Mouse (Mus musculus) spleen, adult 2 months (tissue): ENCODE results near the gene Sh3rf1. TPM values are rescaled to one million over a fixed set of nuclear protein-coding genes. Genes with fewer than 3 reads are reported as not detected.

ENCODE experiments used
- DNase-seq, 2 experiments: peaks; one replicate each; pipeline versions ENCODE4 v3.0.0 to v3.0.0-alpha.2; 2012 to 2021; ENCODE audit warnings: low spot score in 2 of 2, low read depth in 1 of 2
- H3K27ac ChIP-seq: fragments of 200-500 bp; 2 replicates; pipeline ENCODE4 v1.5.1; 2012; ENCODE audit warnings: low read length, inconsistent platforms; ENCODE audit not compliant: insufficient read depth
- H3K27me3 ChIP-seq: fragments of 200-500 bp; 2 replicates; pipeline ENCODE4 v1.6.1; 2012; ENCODE audit warnings: mild to moderate bottlenecking, moderate library complexity, low read length, inconsistent platforms; ENCODE audit not compliant: control insufficient read depth, insufficient read depth
- H3K36me3 ChIP-seq: fragments of 200-500 bp; 2 replicates; pipeline ENCODE4 v1.6.1; 2012; ENCODE audit warnings: mild to moderate bottlenecking, low read length, inconsistent platforms; ENCODE audit not compliant: control insufficient read depth, insufficient read depth
- H3K4me1 ChIP-seq: fragments of 200-500 bp; 2 replicates; pipeline ENCODE4 v1.6.1; 2011; ENCODE audit warnings: inconsistent platforms; ENCODE audit not compliant: control insufficient read depth, insufficient read depth, insufficient read length
- H3K4me3 ChIP-seq: fragments of 200-500 bp; 2 replicates; pipeline ENCODE4 v1.5.1; 2011; ENCODE audit warnings: mild to moderate bottlenecking, inconsistent platforms; ENCODE audit not compliant: insufficient read depth, insufficient read length; ENCODE audit errors: extremely low read depth
- CTCF ChIP-seq: fragments of 200-500 bp; IDR thresholded peaks from 2 replicates; pipeline ENCODE4 v1.5.1; 2011; ENCODE audit warnings: mild to moderate bottlenecking, inconsistent platforms; ENCODE audit not compliant: insufficient read depth, insufficient read length, insufficient replicate concordance; ENCODE audit errors: extremely low read depth
- POLR2A ChIP-seq: fragments of 200-500 bp; IDR thresholded peaks from 2 replicates; pipeline ENCODE4 v1.6.1; 2011; ENCODE audit warnings: low read depth, low read length, inconsistent platforms
- WGBS: fragments of 180-500 bp; shearing (Covaris S2); methylation state at CpG from one replicate; pipeline ENCODE4 v1.1.7; 2018; 5-methylcytosine and 5-hydroxymethylcytosine counted together
- polyA plus RNA-seq: library from polyadenylated mRNA; depleted of rRNA; stranded (reverse); fragments of >200 nt; gene quantifications from 2 replicates; pipeline ENCODE4 v1.2.3, GENCODE M21; 2012

The Sh3rf1 gene
- polyA plus RNA-seq, 1 experiment: 2.5 TPM

DNA sequence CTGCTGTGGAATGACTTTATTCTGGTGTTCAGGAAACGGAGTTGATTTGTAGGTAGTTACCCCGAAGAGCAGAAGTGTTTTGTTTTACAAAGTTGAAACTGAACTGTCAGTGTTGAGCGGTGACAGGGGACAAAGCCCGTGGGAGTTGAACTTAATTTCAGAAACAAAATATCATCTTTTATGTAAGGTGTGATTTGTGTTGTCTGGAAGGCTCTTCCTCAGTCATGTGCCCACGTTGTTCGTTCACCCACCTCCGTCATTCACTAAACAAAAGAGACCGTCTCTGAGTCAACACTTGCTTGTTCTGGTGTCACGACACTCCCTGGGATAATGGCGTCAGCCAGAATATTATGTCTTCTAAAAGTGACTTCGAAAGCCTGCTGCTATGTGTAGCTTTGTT is 46.3 kb downstream of the Sh3rf1 start:
- H3K4me1 ChIP-seq: no peaks in the 10 kb centered on the region
- H3K36me3 ChIP-seq: no peaks in the 10 kb centered on the region
- H3K27me3 ChIP-seq: no peaks in the 10 kb centered on the region
- no peak for DNase-seq
- 76% methylated on average over 11 of the region's 11 CpGs for WGBS
- no peak overlapping the region for H3K4me3 ChIP-seq
- no peak for TF ChIP-seq CTCF
- no peak for TF ChIP-seq POLR2A
- H3K27ac ChIP-seq: no peak overlapping the region

DNA sequence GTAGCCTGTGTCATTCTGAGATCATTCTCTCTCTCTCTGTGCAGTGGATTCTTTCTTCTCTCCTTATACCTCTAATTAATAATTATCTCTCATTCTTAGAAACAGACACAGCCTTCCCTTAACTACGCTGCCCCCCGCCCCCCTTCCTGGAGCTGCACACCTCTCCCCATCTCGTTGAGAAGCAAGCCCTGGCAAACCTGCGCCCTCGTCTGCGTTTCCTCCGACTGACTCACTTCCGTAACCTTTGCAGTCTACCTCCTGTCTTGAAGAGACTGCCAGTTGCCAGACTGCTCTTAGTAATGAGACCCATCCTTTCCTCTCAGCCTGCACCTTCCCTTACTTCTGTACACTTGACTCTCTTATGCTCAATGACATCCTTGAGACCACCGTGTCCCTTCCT is 46.9 kb downstream of the Sh3rf1 start:
- no peaks in the 10 kb centered on the region for H3K27me3 ChIP-seq
- H3K27ac ChIP-seq: no peak overlapping the region
- 84% methylated on average over 9 of the region's 9 CpGs for WGBS
- DNase-seq: no peak
- no peaks in the 10 kb centered on the region for H3K4me1 ChIP-seq
- no peaks in the 10 kb centered on the region for H3K36me3 ChIP-seq
- no peak for TF ChIP-seq CTCF
- TF ChIP-seq POLR2A: no peak
- no peak overlapping the region for H3K4me3 ChIP-seq

DNA sequence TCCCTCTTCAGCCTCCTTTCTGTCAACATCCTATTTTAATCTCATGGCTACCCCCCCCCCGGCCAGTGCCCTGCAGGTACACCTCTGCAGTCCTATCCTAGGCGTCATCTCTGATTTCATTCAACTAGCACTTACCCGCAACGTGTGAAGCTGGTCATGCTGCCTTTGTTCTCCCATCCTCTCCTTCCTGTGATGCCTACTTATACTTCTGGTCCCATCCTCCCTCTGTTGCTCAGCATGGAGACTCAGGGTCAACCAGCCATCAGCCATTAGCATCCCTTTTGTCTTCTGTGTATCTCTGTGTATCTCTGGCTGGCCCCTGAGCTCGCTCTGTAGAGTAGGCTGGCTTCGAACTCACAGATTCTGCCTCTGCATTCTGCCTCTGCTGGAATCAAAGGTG is 47.3 kb downstream of the Sh3rf1 start:
- Histone ChIP-seq H3K27ac (no peak overlapping the region), H3K36me3 (no peaks in the 10 kb centered on the region), H3K27me3 (no peaks in the 10 kb centered on the region), H3K4me1 (no peaks in the 10 kb centered on the region), H3K4me3 (no peak overlapping the region)
- 85% methylated on average over 3 of the region's 6 CpGs for WGBS
- TF ChIP-seq POLR2A (no peak), CTCF (no peak)
- DNase-seq: no peak

DNA sequence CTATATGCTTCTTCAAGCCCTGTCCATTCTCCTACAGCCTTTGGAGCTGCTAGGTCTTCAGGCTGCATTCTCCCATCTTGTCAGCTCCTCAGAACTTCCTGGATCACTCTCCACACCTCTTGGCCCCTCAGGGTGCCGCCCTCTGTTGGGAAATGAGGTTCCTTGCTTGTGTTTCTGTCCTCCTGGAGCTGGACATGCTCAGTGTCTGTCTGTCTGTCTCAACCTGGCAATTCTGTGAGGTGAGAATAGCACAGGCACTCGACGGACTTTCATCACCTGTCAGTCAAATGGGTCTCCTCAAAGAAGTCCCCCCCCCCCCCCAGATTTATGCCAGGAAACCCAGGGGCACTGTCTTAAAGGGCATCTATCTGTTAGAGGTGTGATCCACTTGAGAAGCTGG is 49.2 kb downstream of the Sh3rf1 start:
- no peaks in the 10 kb centered on the region for H3K36me3 ChIP-seq
- H3K27me3 ChIP-seq: no peaks in the 10 kb centered on the region
- no peak for DNase-seq
- TF ChIP-seq POLR2A (no peak), CTCF (no peak)
- H3K4me3 ChIP-seq: no peak overlapping the region
- no peaks in the 10 kb centered on the region for H3K4me1 ChIP-seq
- 86% methylated on average over 3 of the region's 3 CpGs for WGBS
- no peak overlapping the region for H3K27ac ChIP-seq

DNA sequence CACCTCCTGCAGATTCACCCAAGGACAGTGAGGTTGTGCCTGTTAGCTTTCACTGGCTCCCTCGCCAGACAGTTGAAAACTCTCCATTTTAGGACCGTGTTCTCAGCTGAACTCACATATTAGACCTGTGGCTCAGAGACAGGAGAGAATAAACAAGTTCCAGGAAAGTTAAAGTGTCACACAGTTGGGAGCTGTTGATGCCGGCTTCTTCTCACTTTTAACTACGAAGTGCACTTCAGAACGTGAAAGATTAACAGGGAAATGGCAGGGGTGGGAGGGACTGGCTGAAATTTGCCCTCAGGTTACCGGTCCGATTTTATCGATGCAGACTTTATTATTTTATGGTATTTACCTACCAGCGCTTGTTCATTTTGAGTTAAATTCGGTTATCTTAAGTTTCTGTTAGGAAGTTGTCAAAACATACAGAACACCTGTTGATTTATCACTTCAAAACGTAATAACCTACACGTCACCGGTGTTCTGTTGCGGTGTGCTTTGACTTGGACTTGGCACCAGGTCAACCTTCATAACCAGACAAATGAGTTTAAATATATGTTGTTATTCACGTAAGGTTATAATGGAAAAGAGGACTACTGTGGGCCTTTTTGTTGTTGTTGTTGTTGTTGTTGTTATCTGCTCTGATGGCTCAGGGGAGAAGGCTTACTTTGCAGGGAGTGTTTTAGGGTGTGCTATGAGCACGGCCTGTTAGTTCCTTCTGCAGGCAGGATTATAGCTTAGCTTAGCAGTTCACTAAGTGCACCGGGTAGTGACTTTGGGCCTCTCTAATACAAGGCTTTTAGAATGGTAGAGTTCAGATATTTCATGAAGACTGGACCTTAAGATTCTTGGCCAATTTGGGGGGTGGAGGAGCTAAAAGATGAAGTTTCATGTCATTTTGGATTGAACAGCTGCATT is 49.9 kb downstream of the Sh3rf1 start:
- no peaks in the 10 kb centered on the region for H3K4me1 ChIP-seq
- no peak overlapping the region for H3K27ac ChIP-seq
- no peak overlapping the region for H3K4me3 ChIP-seq
- no peaks in the 10 kb centered on the region for H3K27me3 ChIP-seq
- 67% methylated on average over 17 of the region's 17 CpGs for WGBS
- no peaks in the 10 kb centered on the region for H3K36me3 ChIP-seq
- no peak for DNase-seq
- TF ChIP-seq POLR2A: no peak
- no peak for TF ChIP-seq CTCF

DNA sequence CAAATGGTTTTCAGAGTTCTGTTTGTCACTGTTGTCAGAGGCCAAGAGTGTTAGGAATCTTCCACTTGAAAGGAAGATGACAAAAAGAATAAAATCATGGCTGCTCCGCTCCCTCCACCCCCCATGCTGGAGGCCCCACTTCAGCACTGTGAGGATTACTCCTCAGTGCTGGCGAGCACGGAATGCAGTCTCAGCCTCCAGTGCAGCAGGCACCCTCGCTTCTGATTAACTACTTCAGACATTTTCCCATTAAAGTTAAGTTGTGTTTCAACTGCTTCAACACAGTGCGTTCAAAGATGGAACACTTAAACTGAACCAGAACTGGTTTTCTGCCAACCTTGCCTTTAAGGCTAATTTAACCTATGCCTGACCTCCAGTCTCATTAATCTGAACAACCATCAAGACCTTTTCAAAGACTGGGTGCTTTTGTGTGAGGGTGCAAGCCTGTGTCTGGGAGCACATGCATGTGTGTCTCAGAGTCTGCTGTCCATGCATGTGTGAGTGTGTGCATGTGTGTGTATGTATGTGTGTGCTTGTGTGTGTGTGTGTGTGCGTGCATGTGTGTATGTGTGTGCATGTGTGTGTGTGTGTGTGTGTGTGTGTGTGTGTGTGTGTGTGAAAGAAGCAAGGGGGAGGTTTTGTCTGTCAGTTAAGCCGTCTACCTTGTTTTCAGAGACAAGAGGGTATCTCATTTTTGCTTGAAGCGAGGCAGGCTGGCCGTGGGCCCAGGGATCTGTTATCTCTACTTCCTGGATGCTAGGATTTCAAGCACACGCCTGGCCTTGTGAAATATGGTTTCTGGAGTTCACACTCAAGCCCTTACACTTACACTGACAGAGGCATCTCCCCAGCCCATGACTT is 51.2 kb downstream of the Sh3rf1 start:
- TF ChIP-seq CTCF: no peak
- no peak for TF ChIP-seq POLR2A
- Histone ChIP-seq H3K4me3 (no peak overlapping the region), H3K27ac (no peak overlapping the region), H3K36me3 (no peaks in the 10 kb centered on the region), H3K27me3 (no peaks in the 10 kb centered on the region), H3K4me1 (no peaks in the 10 kb centered on the region)
- no peak for DNase-seq
- WGBS: 76% methylated on average over 10 of the region's 10 CpGs
